Mouse (Mus musculus) adrenal gland, postnatal 25 days (tissue): ENCODE measurements at regions not wholly inside any gene's neighbourhood (a gene's known extent, or its start where the extent isn't known, plus 50 kb on each side); places are given as distances from the start of the nearest gene placed in this dataset.

Source experiments
- DNase-seq: peaks from one replicate; pipeline ENCODE4 v3.0.0; 2021; ENCODE audit warnings: mixed read lengths

GRCm38 (mm10) chr1:90668787-90669186, 66.0 kb downstream of the Cops8 start:
- DNase-seq = no peak

DNA sequence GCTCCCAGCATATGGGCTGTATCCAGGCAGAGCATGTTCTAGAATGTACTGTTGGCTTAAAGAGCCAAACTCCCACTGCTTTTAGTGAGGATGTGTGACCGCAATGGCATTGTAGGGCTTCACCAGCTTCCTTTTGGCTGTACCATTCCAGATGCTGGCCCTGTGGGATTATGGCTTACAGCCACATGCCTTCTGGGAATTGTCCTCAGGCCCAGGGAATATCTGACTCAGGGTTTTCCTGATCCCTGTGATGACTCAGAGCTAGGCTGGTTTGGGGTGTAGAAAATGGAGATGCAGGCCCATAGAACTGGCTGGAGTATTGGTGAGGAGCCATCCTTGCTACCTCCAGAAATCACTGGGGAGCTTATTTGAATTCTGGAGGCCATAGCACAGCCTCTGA, 66.5 kb downstream of the Cops8 start:
- DNase-seq = no peak

GRCm38 (mm10) chr1:90670346-90670745, 67.6 kb downstream of the Cops8 start:
- DNase-seq = peak; percentile 14

DNA sequence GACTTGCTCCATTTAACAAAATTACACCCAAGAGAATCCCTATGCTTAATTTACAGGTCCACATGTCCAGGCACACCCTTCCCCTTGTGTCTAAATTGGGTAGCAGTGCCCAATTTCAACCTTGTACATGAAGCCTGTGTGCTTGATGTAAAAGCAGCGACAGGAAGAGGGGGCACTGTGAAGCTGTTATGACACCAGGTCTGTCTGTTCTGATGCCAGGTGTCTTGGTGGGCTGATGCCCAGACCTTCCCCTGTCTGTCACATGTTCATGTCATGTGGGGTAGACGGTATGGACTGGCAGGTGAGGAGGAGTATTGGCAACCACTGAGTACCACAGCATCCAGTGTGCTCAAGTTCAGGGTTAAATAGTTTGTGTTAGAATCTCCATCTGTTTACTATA, 71.0 kb downstream of the Cops8 start:
- DNase-seq = no peak

GRCm38 (mm10) chr1:90676192-90677006, 73.6 kb downstream of the Cops8 start:
- peak; percentile 74 for DNase-seq

- no peak for DNase-seq
Measured at GRCm38 (mm10) chr1:90677188-90677587, 74.4 kb downstream of the Cops8 start.

DNA sequence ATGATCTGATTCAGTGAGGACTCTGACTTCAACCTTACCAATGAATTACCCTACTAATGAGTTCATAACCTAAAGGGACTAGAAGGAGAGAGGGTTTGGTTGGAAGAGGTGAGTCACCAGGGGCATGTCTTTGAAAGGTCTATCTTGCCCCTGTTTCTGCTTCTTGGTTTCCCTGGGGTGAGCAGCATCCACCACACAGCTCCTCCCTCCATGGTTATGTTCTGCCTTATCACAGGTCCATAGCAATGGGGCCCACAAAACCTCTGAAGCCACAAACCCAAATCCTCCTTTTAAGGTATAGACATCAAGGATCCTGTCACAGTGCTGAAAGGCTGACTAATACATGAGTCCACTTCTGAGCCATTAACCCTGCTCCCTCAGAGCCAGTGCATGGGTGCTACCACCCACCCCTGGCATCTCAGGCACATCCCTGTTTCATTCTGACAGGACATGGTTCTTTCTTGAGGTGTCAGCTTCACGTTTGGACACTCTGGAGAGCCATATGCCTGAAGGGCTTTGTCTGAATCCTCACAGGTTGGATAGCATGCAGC, 74.9 kb downstream of the Cops8 start:
- DNase-seq = no peak

- no peak for DNase-seq
Measured at GRCm38 (mm10) chr1:90678416-90678815, 75.6 kb downstream of the Cops8 start.

GRCm38 (mm10) chr1:90688086-90688485, 85.3 kb downstream of the Cops8 start:
- no peak for DNase-seq

DNA sequence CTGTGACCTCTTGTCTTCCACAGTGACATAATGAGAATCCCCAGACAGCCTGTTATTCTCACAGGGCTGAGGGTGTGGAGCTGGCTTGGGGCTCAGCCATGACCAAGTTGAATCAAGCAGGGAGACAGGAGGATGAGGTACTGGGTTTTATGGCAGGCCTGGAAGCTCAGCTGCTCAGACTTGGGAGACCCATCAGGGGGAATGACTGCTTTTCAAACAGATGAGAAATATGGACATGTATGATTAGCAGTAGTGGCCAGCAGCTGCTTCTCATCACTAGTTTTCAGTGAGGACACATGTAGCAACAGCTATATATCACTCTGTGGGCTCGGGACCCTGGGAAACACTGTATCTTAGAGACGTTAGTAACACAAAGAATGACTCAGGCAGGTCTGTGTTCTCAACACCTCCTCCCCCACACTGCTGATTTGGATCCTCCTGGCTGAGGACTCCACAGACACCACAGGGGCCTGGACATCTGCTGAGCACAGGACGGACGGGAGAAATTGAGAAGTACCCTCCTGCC, 87.9 kb downstream of the Cops8 start:
- DNase-seq = no peak

DNA sequence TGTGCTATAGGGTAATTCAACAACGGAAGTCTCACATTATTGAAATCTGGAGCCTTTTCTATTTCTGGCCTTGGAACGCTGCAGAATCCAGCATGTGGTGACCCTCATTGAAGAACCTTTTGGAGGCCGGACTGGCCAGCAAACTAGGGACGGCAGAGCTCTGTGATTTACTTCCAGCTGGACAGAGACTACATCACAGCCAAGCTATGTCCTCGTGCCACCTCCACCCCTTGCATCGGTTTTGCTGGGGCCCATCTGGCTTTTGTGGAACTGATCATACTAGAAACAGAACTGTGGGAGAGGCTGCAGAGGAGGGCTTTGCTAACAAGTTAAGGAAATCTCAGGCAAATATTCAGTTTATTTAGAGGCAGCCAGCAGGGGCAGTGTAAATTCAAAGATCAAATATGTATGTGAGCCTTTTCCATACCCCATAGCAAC, 88.4 kb downstream of the Cops8 start:
- no peak for DNase-seq

DNA sequence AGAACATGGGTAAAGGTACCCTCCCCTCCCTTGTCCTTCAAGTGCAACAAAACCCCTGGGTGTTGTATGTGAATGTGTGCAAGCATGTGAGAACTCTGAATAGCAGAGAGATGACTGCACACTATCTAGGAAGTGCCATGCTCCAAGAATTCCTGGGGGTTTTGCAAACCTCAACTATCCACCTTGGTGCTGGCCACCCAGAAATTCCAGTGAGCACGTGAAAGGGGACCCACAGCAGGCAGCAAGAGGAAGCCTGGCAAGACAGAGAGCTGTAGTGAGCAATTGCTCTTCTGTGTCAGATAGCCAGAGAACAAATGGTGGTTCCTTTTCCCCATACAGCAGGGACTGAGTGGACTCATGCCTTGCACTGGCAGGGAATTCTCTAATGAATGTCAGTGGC, 90.1 kb downstream of the Cops8 start:
- no peak for DNase-seq

- no peak for DNase-seq
Measured at GRCm38 (mm10) chr1:90694761-90695160, 92.0 kb downstream of the Cops8 start.

DNA sequence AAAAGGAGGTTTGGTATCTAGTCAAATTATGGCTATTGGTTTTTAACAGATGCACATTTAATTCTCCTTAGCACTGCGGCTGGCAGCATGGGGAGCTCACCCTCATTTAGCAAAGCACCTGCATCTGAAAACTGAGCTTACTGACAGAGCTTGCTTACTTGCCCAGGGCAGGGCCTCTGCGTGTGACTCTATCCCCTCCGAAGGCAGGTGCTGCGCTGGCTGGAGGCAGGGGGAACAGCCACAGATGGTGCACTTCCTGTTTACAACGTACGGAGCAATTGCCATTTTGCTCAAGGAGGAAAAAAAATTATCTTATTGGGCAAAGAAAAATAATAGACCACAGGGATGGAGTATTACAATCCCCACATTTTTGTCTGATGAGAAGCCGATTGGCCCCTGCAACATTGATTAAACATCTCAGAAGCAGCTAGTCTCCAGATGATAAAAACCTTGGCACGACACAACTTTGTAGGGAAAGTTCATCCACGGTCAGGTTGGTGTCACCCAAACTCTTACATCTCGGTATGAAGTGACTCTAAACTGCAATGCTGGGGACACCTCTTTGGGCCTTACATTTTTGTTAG, 92.5 kb downstream of the Cops8 start:
- no peak for DNase-seq

GRCm38 (mm10) chr1:90696000-90696399, 93.2 kb downstream of the Cops8 start:
- no peak for DNase-seq

- DNase-seq = no peak
Measured at GRCm38 (mm10) chr1:90697056-90697596, 94.3 kb downstream of the Cops8 start.

DNA sequence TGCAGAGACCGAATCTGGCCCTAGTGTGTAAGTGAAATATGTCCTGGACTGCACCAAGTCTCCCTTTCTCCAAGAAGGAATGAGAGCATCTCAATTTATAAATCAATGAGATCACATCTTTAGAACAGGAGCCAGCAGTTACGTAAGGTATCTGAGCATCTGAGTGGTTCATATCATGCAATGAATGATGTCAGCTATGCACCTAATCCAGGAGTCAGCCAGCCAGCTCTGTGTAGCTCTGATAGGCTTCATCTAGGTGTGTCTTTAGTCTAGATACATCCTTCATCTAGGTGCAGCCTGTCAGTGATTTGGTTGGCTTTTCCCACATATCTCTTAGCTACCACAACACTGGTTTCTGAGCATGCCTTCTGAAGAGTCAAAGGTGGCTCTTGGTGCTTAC, 95.8 kb downstream of the Cops8 start:
- DNase-seq = no peak

GRCm38 (mm10) chr1:90701756-90702155, 99.0 kb downstream of the Cops8 start:
- DNase-seq = no peak

- no peak for DNase-seq
Measured at GRCm38 (mm10) chr1:90706391-90706790, 103.6 kb downstream of the Cops8 start.

GRCm38 (mm10) chr1:90709761-90710160, 107.0 kb downstream of the Cops8 start:
- DNase-seq = no peak

DNA sequence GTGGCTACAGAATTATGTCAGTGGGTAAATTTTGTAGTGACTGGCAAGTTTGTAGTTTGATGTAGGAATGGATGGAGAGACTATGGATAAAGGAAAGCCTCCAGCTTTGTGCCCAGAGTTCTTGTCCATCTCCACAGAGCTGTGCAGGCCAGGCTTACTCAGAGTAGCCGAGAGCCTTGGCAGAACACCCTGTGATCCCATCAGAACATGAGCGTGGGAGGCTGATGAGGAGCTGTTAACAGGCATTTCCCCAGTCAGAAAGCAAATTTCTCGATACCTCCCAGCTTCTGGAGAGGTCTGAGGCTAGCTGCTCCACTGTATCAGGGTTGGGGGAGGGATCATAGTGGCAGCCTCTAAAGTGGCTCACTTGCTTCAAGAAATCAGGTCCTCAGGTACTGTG, 107.8 kb downstream of the Cops8 start:
- no peak for DNase-seq

DNA sequence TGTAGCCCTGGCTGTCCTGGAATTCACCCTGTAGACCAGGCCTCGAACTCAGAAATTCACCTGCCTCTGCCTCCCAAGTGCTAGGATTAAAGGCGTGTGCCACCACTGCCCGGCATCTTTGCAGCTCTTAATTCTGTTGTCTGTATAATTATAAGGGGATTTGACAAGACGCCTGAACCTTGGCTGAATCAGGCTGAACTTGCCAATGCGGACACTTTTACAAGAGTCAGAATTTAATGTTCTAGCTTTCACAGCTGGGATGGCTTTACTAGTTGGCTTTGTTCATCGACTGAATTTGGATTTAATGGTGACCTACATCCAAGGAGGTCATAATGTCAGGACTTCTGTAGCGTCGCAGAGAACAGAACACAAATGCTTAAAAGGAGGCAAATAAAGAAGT, 108.3 kb downstream of the Cops8 start:
- no peak for DNase-seq
